Mouse (Mus musculus): ENCODE results near the gene Gm1527. TPM values are rescaled to one million over a fixed set of nuclear protein-coding genes. Genes with fewer than 3 reads are reported as not detected.

Gm1527 gene
- polyA plus RNA-seq, 1 experiment from 2014 or later = not detected

Other genes with a start within 250 kb of the Gm1527 start
- not detected in 2 replicates for gene Slc2a2, start 194.7 kb upstream of the Gm1527 start, polyA plus RNA-seq (2014; fragmentation: Nextera tagmentation; extraction: Ambion mirVana)
- 18.0 and 20.7 TPM in 2 replicates for gene Eif5a2, start 111.3 kb upstream of the Gm1527 start, polyA plus RNA-seq (2014; fragmentation: Nextera tagmentation; extraction: Ambion mirVana)
- 389 and 419 TPM in 2 replicates for gene Rpl22l1, start 87.2 kb upstream of the Gm1527 start, polyA plus RNA-seq (2014; fragmentation: Nextera tagmentation; extraction: Ambion mirVana)
- gene Egfem1, start 189.4 kb downstream of the Gm1527 start, polyA plus RNA-seq (2014; fragmentation: Nextera tagmentation; extraction: Ambion mirVana) = 14.7 TPM in 2 replicates